Mouse (Mus musculus): ENCODE data around the gene Fetub.
"Not testable (repeated sequence)": the region's sequence is repeated elsewhere in the genome, so short reads cannot be mapped to it uniquely, and the experiment has no call there.

Fetub gene

GRCm38 (mm10) chr16:22909290-22909689 is 8.8 kb upstream of the Fetub start:
- no peak for DNase-seq (ENCODE audit: low spot score in 2 of 2)

GRCm38 (mm10) chr16:22911986-22912385 is 6.1 kb upstream of the Fetub start:
- DNase-seq (ENCODE audit: low spot score in 2 of 2) = peak in 1 of 2 experiments; percentile 5

GRCm38 (mm10) chr16:22912886-22913285 is 5.2 kb upstream of the Fetub start:
- DNase-seq (ENCODE audit: low spot score in 2 of 2) = no peak

- no peak for DNase-seq (ENCODE audit: low spot score in 2 of 2)
Observed at GRCm38 (mm10) chr16:22914276-22914675, 3.9 kb upstream of the Fetub start.

GRCm38 (mm10) chr16:22918664-22919312 is 654 bp downstream of the Fetub start:
- DNase-seq (ENCODE audit: low spot score in 2 of 2) = no peak

- no peak for DNase-seq (ENCODE audit: low spot score in 2 of 2)
Observed at GRCm38 (mm10) chr16:22919971-22920854, 2.1 kb downstream of the Fetub start.

- no peak for DNase-seq (ENCODE audit: low spot score in 2 of 2)
Observed at GRCm38 (mm10) chr16:22921761-22922160, 3.6 kb downstream of the Fetub start.

GRCm38 (mm10) chr16:22922433-22922832 is 4.3 kb downstream of the Fetub start:
- DNase-seq (ENCODE audit: low spot score in 2 of 2) = no peak

GRCm38 (mm10) chr16:22929575-22929974 is 11.4 kb downstream of the Fetub start:
- no peak for DNase-seq (ENCODE audit: low spot score in 2 of 2)

- DNase-seq (ENCODE audit: low spot score in 2 of 2) = no peak
Observed at GRCm38 (mm10) chr16:22931431-22932200, 13.5 kb downstream of the Fetub start.

- no peak for DNase-seq (ENCODE audit: low spot score in 2 of 2)
Observed at GRCm38 (mm10) chr16:22937631-22938030, 19.5 kb downstream of the Fetub start.

GRCm38 (mm10) chr16:22938541-22938940 is 20.4 kb downstream of the Fetub start:
- no peak for DNase-seq (ENCODE audit: low spot score in 2 of 2)

- DNase-seq (ENCODE audit: low spot score in 2 of 2) = no peak
Observed at GRCm38 (mm10) chr16:22939120-22939695, 21.1 kb downstream of the Fetub start.

- DNase-seq (ENCODE audit: low spot score in 2 of 2) = not testable (repeated sequence)
Observed at GRCm38 (mm10) chr16:22941825-22942476, 23.8 kb downstream of the Fetub start.

GRCm38 (mm10) chr16:22947371-22947770 is 29.2 kb downstream of the Fetub start:
- DNase-seq (ENCODE audit: low spot score in 2 of 2) = no peak

- no peak for DNase-seq (ENCODE audit: low spot score in 2 of 2)
Observed at GRCm38 (mm10) chr16:22950840-22951395, 32.8 kb downstream of the Fetub start, which contains the start of gene Hrg. Gene Hrg, plus strand, starts transcription at chr16:22951072.

GRCm38 (mm10) chr16:22953069-22953468 is 34.9 kb downstream of the Fetub start:
- no peak for DNase-seq (ENCODE audit: low spot score in 2 of 2)

- DNase-seq (ENCODE audit: low spot score in 2 of 2) = no peak
Observed at GRCm38 (mm10) chr16:22955397-22956084, 37.4 kb downstream of the Fetub start.

- DNase-seq (ENCODE audit: low spot score in 2 of 2) = no peak
Observed at GRCm38 (mm10) chr16:22956085-22956439, 37.9 kb downstream of the Fetub start.

- DNase-seq (ENCODE audit: low spot score in 2 of 2) = no peak
Observed at GRCm38 (mm10) chr16:22961073-22961472, 42.9 kb downstream of the Fetub start.

All from right cerebral cortex, postnatal 36 days (tissue).